Mouse (Mus musculus) cerebellum, postnatal 14 days (tissue): ENCODE data around the gene Hat1.
"Not testable (repeated sequence)": the region's sequence is repeated elsewhere in the genome, so short reads cannot be mapped to it uniquely, and the experiment has no call there.

ENCODE experiments used
- DNase-seq, 2 experiments: peaks; one replicate each; pipeline ENCODE4 v3.0.0; 2021; ENCODE audit warnings: mixed read lengths in 2 of 2

Gene Hat1

DNA sequence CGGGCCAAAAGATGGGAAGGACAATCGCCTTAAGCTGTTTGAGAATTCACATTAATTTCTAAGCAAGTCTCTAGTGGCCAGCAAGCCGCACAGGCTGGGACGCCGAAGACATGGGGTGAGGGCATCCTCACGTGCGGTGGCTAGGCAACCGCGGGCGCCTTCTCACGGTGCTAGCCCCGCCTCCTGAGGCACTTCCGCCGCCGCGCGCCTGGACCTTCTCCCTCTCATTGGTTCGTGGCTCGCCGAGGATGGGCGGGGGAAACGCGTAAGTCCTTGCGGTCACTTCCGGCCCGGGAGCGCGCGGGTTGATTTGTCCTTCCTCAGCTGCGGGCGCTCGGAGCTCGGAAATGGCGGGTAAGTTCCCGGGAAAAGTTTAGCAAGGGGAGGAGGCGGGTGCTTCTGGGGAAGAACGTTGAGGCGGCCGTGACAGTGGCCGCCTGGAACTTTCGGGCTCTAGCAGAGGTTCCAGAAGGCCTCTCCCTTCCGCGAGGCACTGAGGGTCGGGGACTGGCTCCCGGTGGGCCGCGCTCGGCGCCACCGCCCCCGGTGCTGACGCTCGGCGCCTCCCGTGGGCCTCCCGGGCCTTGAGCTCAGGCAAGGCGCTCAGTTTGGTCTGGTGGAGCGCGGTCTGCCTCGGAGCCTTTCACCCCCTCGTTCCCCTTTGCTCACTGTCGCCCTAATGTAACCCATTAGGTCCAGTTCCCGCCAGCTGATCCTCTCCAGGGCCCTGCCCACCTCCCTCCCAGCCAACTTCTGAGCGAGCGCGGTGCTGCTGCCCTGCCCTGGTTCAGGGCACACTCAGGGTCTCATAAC lies at the start of gene Hat1:
Gene Hat1, plus strand, starts transcription at position 8 of the 813 bp plus-strand sequence.
- peak; percentile 95 to 96 for DNase-seq

DNA sequence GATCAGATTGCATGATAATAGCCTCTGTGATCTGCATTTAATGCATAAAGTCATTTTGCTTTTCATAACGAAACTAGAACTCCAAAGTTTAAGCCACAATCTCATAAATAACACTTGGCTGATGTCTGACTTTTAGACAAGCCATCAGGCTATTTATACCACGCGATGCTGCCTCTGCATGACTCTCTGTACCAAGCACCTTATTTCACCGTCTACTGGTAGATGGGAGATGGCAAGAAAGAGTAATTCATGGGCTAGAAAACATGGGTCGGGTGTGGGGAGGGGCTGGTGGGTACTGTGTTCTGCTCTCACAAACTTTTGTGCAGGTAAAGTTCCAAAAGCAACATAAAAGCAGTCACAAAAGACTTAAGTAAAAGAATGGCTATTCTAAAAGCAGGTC lies 48.6 kb upstream of the Hat1 start:
- no peak for DNase-seq

DNA sequence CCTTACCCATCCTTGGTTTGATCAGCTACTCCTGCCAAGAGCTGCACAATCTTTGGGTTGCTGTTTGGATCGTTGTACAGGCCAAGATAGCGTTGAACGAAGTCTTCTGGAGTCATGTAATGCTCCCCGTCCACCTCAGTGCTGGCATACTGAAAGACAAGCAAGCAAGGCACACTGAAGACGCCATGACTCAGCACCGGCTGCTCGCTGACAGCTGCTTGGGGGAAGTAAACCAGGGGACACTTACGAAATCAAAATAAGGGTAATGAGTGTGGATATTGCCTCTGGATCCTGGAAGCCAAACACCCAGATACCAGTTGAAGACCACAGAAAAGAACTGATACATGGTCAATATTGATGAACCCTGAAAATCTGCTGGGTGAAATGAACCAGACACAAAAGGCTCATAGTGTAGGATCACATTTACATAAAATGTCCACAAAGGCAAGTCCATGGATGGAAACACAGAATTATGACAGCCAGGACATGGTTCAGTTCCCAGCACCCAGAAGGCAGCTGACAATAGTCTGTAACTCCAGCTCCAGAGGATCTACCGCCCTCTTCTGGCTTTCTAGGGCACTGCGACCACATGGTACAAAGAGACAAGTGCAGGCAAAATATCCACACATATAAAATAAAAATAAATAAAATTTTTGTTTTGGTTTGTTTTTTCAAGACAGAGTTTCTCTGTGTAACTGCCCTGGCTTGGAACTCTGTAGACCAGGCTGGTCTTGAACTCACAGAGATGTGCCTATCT lies 44.7 kb upstream of the Hat1 start:
- DNase-seq: peak in 1 of 2 experiments; percentile 22

DNA sequence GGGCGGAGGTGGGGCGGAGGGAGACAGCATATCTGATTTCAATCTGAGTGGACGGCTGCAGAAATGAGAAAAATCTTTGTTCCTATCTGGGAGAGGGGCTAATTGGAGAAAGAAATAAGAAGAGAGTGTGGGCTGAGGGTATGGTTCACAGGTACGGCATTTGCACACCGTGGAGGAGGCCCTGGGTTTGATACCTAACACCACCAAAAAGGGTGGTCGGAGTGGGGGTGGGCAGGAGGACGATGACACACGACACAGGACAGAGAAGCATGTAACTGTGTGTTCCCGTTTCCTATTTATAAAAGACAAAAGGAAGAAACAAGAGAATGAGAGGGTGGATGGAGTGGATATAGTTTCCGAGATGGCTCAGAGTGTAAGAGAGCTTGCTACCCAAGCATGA lies 41.6 kb upstream of the Hat1 start:
- DNase-seq: no peak

DNA sequence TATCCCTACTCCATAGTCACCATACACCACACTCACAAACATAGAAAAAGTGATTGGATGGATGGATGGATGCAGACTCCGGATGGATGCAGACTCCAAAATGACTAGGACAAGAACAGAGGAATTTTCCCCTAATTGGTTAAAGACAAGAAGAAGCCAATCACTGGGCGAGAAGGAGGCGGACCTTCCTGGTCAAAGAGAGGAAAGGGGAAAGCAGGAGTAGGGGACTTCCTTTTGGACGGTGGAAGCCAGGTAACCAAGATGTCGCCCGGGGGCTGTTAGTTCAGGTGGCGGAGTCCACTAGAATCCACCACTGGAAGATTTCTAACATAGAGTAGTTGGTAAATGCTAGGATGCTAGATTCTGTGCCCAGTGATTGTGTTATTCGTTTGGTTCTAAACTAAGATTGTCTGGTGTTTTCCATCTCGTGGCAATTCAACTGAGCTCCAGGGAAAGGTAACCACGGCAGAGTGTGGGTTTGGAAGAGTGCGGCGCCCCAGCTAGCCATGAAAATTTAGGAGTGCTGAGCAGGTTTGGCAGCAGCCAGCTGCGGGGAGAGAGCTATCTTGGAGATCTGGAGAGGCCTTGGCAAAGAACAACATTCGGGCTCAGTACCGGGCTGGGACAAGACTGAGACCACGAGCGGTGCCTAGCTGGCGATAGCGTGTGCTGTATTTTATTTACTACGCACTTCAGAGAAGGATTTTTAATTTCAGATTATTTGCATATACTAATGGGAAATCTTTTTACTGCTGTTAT lies 40.8 kb upstream of the Hat1 start:
- DNase-seq: no peak

DNA sequence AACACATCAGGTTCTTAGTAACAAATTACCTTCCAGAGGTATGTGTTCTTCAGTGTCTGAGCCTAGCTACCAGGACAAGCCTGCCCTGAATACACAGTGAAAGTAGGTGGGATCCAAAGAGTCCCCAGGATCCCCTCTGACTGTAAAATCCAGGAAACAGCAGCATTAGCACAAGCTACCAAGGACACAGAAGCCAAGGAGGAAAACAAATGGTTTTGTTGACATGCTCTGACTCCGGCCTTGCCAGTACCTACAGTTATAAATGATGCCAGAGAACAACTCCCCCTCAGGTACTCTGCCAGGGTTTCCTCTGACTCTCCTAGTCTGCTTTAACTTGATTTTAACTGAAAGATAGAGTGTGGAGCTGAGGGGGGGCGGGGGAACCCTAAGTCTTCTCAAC lies 39.2 kb upstream of the Hat1 start:
- DNase-seq: no peak

DNA sequence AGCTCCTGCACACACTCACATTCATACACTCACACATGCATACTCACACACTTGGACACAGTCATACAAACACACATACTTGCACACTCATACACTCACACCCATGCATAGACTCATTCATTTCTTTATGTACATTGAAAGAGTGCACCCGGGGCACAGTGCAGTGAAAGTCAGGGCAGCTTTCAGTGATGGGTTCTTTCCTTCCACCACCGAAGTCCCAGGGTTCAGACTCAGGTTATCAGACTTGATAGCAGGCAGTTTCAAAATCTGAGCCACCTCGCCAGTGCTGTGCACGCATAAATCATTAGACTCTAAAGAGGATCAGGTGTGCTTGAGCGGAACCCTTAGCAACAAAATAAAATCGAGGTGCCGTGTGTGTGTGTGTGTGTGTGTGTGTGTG lies 38.6 kb upstream of the Hat1 start:
- no peak for DNase-seq

DNA sequence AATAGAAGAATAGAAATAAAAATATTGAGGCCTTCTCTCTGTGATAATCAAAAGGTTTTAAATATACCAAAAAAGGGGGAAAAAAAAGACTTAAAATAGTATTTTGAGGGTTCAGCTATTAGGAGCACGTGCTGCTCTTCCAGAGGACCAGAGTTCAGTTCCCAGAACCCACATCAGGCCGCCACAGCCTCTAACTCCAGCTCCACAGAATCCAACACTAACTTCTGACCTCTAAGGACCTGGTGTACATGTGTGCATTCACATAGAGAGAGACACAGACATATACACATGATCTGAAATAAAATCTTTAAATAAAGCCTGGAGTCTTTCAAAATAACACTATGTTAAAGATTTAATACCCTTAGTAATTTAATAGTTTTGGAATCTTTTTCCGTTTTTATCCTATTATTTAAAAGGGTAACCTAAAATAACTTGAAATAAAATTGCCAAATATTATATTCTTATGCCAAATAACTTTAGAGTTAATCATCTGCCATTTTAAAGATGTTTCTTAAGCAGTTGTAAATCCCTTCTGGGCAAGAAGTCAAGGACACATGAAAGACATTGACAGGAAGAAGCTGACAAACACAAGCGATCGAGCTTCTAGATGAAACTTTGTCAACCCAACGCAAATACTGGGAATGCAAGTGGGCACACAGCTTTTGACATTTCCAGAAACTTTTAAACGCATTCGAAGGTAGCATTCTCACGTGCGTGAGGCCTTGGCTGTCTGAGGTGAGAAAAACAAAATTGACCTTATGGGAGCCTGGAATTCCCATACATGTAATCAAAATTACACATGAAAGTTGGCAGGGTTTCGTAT lies 37.6 kb upstream of the Hat1 start:
- no peak for DNase-seq

DNA sequence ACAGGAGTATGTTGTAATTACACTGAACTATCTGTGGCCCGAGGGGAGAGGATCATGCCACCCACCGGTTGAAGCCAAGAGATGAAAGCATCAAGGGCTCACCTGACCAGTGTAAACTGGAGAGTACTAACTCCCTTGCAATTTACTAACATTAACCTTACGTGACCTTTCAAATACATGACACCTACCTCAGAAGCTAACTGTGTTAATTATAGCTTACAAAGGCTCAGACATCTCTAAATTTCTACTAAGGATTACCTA lies 37.1 kb upstream of the Hat1 start:
- no peak for DNase-seq

DNA sequence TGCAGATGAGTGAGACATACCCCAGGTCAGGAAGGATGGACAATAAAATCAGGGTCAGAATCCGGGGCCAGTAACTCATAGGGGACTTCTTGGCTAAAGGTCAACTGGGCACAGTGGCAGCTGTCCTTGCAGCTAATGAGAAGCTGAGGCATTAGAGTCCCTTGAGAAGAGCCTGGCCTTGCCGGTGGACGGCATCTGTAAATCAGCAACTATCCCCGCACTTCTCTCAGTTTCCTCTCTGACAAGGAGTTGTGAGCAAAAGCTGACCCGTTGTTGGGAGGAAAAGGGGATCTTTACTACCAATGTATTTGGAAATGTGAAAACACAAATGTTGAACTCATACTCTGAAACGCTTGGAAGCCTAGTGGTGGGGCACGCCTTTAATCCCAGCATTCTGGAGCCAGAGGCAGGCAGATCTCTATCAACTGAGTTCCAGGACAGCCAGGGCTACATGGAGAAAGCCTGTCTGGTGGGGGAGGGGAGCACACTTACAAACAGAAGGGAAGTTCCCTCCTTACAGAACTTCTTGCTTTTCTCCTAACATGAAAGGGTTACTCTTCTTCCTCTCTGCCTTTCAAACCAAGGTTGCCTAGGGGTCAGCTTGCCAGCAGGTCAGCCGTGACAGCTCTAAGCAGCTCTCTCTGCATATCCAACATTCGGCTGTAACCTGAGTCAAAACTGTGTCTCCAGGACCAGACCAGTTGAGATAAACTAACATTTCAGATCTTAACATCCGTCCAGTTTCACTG lies 35.3 kb upstream of the Hat1 start:
- no peak for DNase-seq

DNA sequence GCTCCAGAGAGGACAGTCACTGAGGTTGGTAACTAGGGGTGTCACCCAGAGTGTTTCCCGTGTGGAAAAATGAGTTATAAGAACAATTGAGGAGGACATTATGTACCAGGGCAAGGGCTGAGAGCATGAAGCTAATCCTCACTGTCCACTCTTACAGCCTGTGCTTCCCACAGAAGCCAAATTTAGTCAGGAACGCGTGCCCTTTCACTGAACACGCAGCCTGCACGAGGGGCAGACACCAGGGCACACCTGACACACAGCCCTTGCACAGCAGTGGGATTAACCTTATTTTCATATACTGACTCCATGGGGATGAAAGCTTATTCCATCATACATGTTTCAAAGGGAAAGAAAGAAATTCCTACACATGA lies 34.7 kb upstream of the Hat1 start:
- no peak for DNase-seq

DNA sequence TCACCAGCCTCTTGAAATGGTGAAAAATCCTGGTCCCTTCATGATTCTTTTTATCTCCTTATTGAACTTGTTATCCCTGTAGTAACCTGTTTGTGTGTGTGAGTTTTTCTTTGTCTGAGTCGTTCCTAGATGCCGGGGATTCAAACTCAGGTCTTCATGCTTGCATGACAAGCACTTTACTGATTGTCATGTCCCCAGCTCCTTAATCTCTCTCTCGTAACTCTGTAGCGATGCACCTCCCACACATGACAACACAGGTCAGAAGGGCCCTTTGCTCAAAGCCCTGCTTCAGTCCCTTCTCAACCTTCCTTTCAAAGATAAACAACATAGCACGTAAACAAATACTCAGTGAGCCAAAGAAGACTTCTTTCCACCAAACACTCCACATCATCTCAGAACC lies 30.4 kb upstream of the Hat1 start:
- DNase-seq: no peak

DNA sequence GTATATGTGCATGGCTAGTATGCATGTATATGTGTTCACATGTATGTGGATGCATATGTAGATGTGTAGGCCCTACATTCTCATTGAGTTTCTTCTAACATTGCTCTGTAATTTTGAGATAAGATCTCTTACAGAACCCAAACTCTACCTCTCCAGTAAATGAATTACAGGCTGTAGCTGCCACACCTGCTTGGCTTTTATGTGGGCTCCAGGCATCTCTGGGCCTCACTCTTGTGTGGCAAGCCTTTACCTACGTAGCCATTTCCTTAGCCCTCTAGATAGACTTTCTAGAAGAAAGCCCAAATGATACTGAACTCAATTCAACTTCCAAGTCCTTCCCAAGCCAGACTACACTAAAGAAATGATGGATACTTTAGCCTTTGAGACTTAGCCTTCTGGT lies 28.6 kb upstream of the Hat1 start:
- no peak for DNase-seq

DNA sequence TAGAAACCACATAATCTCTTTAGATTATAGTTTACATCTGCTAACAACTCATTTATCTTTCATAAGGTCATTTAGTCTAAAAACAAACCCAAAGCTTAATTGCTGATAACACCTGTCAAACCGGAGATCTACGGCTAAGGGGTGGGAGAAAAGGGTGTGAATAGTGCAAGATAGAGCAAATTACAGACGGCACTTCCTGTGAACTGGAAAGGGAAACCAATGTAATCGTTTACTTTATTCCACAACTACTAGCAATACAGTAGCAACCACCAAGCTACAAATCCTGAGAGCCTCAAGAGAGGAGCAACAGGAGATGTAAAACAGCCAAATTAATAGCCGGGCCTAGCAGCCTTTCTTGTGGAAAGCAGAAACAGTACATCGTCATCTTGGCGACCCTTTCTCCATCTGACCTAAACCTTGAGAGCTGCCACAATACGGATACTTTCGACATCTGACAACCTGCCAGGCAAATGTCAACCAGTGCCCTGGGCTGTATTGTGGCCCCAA lies 22.1 kb upstream of the Hat1 start:
- no peak for DNase-seq

DNA sequence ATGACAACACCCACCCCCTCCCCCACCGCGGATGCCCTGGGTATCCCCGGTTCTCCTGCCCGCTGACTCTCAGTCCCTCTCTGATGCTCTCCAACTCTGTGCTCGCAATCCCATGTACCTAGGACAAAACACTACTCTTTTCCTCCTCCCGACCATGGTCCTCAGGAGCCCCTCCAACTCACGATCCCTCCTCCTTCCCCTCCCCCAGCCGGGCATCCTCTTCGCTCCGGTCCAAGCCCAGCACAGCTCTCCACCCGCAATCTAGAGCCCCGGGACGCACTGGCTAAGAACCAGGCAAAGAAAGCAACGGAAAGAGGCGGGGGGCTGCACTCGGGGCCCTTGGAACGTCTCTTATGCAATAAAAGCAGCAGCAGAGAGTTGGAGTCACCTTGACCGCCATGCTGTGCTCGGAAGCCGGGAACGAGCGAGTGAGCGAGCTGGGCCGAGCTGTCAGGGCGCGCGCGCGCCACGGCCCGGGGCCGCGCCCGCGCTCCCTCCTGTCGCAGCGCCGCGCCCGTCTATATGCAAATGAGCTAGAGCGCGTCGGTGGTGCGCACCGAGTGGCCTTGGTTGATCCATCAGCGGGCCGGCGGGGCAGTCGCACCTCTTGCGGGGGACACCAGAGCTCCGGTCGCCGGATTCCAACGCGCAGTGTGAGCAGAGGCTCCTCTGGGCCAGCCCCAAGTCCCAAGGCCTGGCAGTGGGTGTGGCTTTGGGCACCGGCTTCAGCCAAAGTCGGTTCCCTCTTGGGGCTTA lies 21.5 kb upstream of the Hat1 start, which contains the start of gene Slc25a12:
Gene Slc25a12, minus strand, starts transcription at position 625 of the 756 bp plus-strand sequence.
- DNase-seq: peak; percentile 82 to 84

DNA sequence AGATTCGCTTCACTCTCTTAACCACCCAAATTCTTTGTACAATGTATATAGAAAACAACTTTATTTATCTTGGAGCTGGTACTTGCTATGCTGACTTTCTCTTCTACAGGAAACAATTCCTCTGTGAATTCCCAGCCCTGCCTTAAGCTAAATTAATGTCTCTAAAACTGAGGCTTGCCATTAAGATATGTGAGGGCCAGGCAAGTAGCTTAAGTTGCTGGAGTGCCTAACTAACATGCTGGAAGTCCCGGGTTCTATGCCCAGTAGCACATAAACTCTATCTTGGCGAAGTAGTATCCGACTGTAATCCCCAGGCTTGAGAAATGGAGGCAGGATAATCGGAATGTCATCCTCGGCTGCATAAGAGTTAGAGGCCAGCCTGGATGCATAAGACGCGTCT lies 20.7 kb upstream of the Hat1 start:
- no peak for DNase-seq

DNA sequence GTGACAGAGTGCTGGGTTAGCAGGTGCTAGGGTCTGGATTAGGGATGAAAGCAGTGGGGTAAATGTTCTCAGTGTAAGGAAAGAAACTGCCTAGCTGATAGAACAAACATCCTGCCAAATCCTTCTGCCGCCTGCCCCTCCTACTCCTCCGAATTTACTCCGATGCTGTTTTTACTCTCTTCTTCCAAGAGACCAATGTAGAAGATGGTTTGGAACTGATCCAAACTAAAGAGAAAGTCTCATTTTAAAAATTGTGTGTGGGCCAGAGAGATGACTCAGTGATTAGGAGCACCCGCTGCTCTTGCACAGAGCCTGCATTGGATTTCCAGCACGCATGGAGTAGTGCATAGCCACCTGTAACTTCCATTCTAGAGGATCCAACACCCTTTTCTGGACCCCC lies 17.0 kb upstream of the Hat1 start:
- no peak for DNase-seq

DNA sequence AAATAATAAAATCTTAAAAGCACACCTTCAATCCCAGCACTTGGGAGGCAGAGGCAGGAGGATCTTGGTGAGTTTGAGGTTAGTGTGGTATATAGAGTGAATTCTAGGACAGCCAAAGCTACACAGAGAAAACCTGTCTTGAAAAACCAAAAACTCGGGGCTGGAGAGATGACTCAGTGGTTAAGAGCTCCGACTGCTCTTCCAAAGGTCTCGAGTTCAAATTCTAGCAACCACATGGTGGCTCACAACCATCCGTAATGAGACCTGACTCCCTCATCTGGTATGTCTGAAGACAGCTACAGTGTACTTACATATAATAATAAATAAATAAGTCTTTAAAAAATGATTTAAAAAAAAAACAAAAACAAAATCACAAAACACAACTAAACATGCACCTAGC lies 16.5 kb upstream of the Hat1 start:
- not testable (repeated sequence) for DNase-seq

DNA sequence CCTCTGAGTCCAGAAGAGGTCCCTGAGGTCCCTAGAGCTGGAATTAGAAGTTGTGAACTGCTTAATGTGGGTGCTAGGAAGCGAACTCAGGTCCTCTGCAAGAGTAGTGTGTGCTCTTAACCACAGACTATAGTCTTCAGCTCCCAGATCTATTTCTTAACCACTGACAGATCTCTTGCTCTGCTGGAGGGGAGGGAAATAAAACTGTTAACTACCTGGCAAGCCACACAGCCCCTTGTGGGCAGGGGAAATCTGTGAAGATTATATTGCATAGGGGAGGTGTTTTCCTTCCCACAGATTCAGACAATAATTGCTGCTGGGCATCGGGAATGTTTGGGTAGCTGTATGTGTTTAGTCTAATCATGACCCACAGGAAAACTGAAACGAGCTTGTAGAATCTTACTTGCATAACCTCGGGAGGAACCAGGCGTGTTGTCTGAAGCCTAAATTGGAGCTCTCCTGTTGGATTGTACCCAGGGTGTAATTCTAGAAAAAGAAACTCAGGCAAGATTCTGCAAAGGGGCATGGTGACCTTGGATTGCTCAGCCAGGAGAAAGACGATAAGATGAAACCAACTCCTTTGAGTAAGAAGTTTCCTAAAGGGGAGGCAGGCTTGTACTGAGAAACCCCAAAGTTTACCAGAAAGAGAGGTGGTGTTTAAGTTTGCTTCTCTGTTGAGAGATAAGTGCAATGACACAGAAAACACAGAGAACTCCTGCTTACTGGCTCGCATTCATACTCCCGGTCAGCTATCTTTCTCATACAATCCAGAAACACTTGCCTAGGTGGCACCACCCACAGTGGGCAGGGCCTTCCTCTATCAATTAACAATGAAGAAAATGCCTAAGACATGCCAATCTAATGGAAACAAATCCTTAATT lies 14.2 kb upstream of the Hat1 start:
- no peak for DNase-seq

DNA sequence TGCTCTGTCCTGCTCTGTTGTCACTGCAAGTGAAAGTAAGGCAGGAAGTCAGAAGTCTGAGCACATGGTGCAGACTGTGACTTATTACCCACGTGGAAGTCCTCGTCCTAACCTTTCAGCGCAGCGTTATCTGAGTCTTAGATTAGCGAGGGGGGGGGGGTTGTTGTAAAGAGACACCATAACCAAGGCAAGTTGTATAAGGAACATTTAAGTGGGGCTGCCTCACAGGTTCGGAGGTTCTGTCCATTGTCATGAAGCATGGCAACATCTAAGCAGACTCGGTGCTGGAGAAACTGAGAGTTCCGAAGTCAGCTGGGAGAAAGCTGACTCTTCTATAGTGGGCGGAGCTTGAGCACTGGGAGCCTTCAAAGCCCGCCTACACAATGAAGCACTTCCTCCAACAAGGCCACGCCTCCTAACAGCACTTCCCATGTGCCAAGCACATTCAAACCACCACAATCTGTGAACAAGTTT lies 12.3 kb upstream of the Hat1 start:
- DNase-seq: no peak
